Mouse (Mus musculus) lung, embryonic 15.5 days (tissue): ENCODE results near the gene Ccdc186. TPM values are rescaled to one million over a fixed set of nuclear protein-coding genes. Genes with fewer than 3 reads are reported as not detected.

Experiments
- ATAC-seq: fragments of 200-750 bp; cut with Nextera tagmentation; 2 replicates; pipeline ENCODE4 v1.8.0; 2017; ENCODE audit warnings: moderate number of reproducible peaks, borderline replicate concordance; ENCODE audit not compliant: low FRiP score, low TSS enrichment; ENCODE audit errors: extremely low read depth
- H3K27ac ChIP-seq: fragments of 300-500 bp; sonication (generic); 2 replicates; pipeline ENCODE4 v1.5.1; 2015; ENCODE audit warnings: moderate library complexity, mild to moderate bottlenecking, inconsistent platforms
- H3K27me3 ChIP-seq: fragments of 300-500 bp; sonication (generic); 2 replicates; pipeline ENCODE4 v1.6.1; 2015; ENCODE audit warnings: inconsistent platforms
- H3K36me3 ChIP-seq: fragments of 300-500 bp; sonication (generic); 2 replicates; pipeline ENCODE4 v1.6.1; 2015; ENCODE audit warnings: inconsistent platforms
- H3K4me1 ChIP-seq: fragments of 300-500 bp; sonication (generic); 2 replicates; pipeline ENCODE4 v1.6.1; 2015; ENCODE audit warnings: inconsistent platforms
- H3K4me2 ChIP-seq: fragments of 300-500 bp; sonication (generic); 2 replicates; pipeline ENCODE4 v1.6.1; 2015; ENCODE audit warnings: inconsistent platforms, mild to moderate bottlenecking, moderate library complexity
- H3K4me3 ChIP-seq: fragments of 300-500 bp; sonication (generic); 2 replicates; pipeline ENCODE4 v1.5.1; 2015; ENCODE audit warnings: mild to moderate bottlenecking, inconsistent platforms
- H3K9ac ChIP-seq: fragments of 300-500 bp; sonication (generic); 2 replicates; pipeline ENCODE4 v1.6.1; 2015; ENCODE audit warnings: inconsistent platforms
- H3K9me3 ChIP-seq: fragments of 300-500 bp; sonication (generic); 2 replicates; pipeline ENCODE4 v1.6.1; 2016; ENCODE audit warnings: inconsistent platforms
- WGBS: fragments of 180-500 bp; shearing (Covaris S2); methylation state at CpG from one replicate; pipeline ENCODE4 v1.1.7; 2015; 5-methylcytosine and 5-hydroxymethylcytosine counted together
- polyA plus RNA-seq: library from polyadenylated mRNA; unstranded; fragments of >200 nt; fragmentation: Nextera tagmentation; extraction: Ambion mirVana; gene quantifications from 2 replicates; pipeline ENCODE4 v1.2.1, GENCODE M21; 2015

The Ccdc186 gene
- polyA plus RNA-seq, 1 experiment from 2014 or later = 26.2 TPM

DNA sequence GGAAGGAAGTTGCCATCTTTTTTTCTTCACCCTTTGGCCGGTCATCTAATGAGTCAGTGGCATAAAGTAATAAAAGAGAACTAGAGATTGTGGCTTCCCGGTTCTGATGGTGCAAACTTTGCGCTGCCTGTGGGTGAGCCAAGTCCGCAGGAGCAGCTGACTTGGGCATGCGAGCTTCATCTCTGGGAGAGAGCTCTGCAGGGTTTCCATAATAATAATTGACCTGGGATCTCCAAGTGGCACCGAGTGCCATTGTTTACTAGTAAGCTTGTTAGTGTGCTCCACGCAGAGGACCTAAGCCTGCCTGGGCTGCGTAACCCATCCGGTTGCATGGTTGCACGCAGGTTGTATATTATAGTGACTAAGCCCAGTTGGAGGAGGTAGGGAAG, 452 bp upstream of the Ccdc186 start:
- Histone ChIP-seq H3K9ac (0 out of 2 replicates have a peak overlapping the region, but pooled peaks have one; percentile 5), H3K4me3 (peak overlapping the region; percentile 77), H3K27ac (peak overlapping the region; percentile 0; the same call in 1 of the 2 replicates), H3K36me3 (no peaks in the 10 kb centered on the region), H3K4me1 (peaks cover 33% of the 10 kb centered on the region), H3K4me2 (peak overlapping the region; percentile 70), H3K27me3 (peaks cover 14% of the 10 kb centered on the region; the same call in 1 of the 2 replicates), H3K9me3 (no peaks in the 10 kb centered on the region)
- 22% methylated on average over 10 of the region's 10 CpGs for WGBS
- ATAC-seq = peak; percentile 24; the same call in 1 of the 2 replicates

DNA sequence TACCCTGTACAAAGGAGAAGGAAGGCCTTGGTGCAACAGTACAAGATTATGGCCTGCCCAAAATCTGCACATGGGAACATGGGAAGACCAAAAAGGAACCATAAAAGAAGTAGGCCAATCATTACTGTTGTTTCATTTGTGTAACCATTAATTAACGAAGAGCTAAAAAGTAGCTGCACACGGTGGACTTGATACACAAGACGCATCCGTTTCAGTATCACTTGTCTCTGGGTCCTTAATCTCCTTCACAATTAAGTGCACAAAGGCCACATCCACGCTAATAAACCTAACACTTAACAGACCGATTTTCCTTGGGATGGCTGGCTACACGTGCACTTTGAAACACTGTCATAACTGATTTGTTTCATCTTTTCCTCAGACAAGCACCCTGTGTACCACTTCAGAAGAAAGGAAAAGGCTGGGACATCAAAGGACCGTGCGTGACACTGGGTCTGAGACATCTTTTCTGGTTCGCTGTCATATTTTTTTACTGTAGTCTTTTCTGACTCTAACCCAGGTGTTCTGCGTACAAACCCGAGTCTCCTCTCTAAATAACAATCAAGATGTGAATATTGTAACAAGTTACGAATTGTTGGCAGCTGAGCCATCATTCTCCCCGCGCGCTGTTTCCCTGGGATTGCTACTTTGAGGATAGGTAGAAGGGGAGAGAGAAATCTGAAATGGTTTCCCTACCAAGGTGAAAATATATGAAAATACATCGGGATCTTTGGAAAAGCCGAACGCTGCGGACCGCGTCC, 771 bp downstream of the Ccdc186 start:
- Histone ChIP-seq H3K36me3 (no peaks in the 10 kb centered on the region), H3K27ac (peak overlapping the region; percentile 62; the same call in 1 of the 2 replicates), H3K4me2 (peak overlapping the region; percentile 70), H3K4me3 (peak overlapping the region; percentile 77), H3K4me1 (peaks cover 44% of the 10 kb centered on the region), H3K9me3 (no peaks in the 10 kb centered on the region), H3K9ac (peak overlapping the region; percentile 80), H3K27me3 (peaks cover 6% of the 10 kb centered on the region; the same call in 1 of the 2 replicates)
- 4% methylated on average over 22 of the region's 22 CpGs for WGBS
- no peak for ATAC-seq

DNA sequence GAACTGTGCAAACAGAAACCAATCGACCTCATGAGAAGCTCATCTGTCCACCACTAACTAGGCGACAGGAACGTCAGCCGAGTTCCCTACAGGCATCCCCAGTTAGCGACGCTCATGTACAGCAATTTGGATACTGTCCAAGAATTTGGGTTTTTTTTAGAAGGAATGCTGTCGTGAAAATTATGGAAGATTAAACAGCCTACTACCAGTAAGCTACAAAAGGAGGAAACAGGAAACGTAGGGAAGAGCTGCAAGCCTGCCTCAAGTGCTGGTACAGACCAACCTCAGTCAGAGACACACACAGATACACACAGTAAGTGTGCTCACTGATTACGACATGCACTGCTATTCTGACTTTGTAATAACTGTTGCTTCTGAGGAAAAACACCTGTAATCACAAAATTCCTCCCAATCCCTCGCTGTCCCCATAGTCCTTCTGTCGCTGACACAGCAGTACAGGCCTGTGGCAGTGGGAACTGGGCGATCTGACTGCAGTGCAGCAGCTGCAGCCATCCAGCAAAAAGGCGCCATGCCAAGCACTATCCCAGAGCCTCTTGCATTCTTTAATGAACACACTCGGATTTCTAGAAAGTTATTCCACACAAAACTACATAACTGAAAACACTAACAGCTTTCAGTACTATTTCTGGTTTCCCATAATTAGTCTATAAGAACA, 4.0 kb downstream of the Ccdc186 start:
- peak overlapping the region; percentile 85 for H3K27ac ChIP-seq
- WGBS = 10% methylated on average over 14 of the region's 14 CpGs
- no peak overlapping the region for H3K4me3 ChIP-seq
- H3K4me2 ChIP-seq = peak overlapping the region; percentile 40
- ATAC-seq = peak; percentile 58
- peaks cover 44% of the 10 kb centered on the region for H3K4me1 ChIP-seq
- peaks cover 4% of the 10 kb centered on the region; the same call in 1 of the 2 replicates for H3K36me3 ChIP-seq
- H3K9ac ChIP-seq = no peak overlapping the region
- no peaks in the 10 kb centered on the region for H3K9me3 ChIP-seq
- H3K27me3 ChIP-seq = no peaks in the 10 kb centered on the region

DNA sequence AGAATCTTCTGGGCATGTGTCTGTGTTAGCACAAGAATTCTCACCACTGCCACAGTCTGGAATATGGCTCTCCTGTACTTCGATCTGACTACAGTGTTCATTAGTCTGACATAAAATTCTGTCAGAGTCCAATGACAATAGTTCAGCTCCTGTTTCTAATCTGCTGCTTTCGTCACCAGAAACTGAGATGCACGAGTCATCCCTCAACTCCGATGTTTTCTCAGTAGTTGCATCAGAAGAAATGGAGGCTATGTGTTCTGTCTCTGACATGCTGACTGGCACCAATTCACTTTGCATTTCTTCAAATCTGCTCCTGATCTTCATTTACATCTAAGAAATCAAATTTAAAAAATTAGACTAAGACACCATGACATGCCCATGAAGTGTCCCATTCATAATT, 8.6 kb downstream of the Ccdc186 start:
- Histone ChIP-seq H3K9ac (no peak overlapping the region), H3K4me1 (peaks cover 28% of the 10 kb centered on the region), H3K9me3 (no peaks in the 10 kb centered on the region), H3K4me3 (no peak overlapping the region), H3K36me3 (peaks cover 16% of the 10 kb centered on the region; the same call in 1 of the 2 replicates), H3K4me2 (no peak overlapping the region), H3K27ac (no peak overlapping the region), H3K27me3 (no peaks in the 10 kb centered on the region)
- no peak for ATAC-seq
- WGBS = 89% methylated on average over 4 of the region's 4 CpGs

DNA sequence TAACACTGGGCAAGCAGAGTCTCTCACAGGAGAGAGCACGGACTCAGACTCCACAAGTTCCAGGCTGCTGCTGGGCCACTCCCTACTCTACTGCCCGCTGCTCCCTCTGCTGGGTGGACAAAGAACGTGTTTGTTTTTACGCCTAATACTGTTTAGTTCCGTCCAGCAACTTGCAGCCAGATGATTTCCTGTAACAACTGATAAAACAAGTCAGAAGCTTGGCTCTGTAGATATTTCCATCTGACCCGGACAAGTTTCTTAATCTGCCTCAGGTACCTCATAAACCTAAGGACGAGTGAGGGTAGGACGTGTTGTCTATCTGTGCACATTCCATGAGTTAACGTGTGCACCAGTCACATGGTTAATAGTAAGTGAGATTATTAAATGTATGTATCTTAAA, 10.4 kb downstream of the Ccdc186 start:
- H3K36me3 ChIP-seq = peaks cover 32% of the 10 kb centered on the region
- H3K27me3 ChIP-seq = no peaks in the 10 kb centered on the region
- ATAC-seq = no peak
- 37% methylated on average over 9 of the region's 9 CpGs for WGBS
- no peak overlapping the region for H3K27ac ChIP-seq
- H3K4me1 ChIP-seq = peaks cover 13% of the 10 kb centered on the region
- H3K9me3 ChIP-seq = no peaks in the 10 kb centered on the region
- no peak overlapping the region for H3K4me3 ChIP-seq
- H3K4me2 ChIP-seq = no peak overlapping the region
- H3K9ac ChIP-seq = no peak overlapping the region

DNA sequence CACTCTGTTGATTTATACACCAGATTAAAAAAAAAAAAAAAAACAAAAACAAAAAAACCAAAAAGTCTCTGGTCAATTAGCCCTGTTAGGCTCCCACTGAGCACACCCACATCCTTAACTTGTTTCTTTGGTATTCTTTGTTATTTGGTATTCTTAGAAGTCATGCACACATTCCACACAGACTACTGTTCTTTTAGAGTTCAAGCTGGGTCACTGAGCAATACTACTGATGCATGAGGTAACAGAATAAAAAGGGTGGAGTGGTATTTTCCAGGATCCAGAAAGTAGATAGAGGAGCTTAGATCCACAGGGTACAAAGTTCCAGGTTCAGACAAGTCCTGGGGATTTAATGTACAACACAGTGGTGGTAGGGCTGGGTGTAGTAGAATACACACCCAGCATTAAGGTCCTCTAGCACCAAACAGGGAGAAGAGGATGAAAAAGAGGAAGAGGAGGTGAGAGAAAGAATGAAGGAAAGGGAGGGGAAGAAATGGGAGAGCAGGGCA, 11.3 kb downstream of the Ccdc186 start:
- Histone ChIP-seq H3K27me3 (no peaks in the 10 kb centered on the region), H3K27ac (no peak overlapping the region), H3K4me1 (peaks cover 9% of the 10 kb centered on the region), H3K9ac (no peak overlapping the region), H3K4me2 (no peak overlapping the region), H3K9me3 (no peaks in the 10 kb centered on the region), H3K36me3 (peaks cover 40% of the 10 kb centered on the region), H3K4me3 (no peak overlapping the region)
- no peak for ATAC-seq

DNA sequence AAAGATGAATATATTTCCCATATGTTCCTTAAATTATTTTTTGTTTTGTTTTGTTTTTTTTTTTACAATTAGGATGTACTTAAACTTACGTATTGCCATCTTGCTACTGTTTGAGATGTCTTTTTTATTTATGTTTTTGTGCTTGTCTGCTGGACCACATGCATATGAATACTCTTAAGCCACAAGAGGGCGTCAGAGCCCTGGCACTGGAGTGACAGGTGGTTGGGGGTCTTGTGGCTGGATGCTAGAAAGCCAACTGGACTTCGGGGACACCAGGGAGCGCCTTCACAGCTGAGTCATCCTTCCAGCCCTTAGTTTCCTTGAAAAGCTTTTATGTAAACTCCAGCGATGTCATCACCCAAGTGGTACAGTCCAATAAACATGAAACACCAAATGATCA, 13.2 kb downstream of the Ccdc186 start:
- Histone ChIP-seq H3K4me3 (no peak overlapping the region), H3K36me3 (peaks cover 47% of the 10 kb centered on the region)
- WGBS = 58% methylated on average over 5 of the region's 5 CpGs

DNA sequence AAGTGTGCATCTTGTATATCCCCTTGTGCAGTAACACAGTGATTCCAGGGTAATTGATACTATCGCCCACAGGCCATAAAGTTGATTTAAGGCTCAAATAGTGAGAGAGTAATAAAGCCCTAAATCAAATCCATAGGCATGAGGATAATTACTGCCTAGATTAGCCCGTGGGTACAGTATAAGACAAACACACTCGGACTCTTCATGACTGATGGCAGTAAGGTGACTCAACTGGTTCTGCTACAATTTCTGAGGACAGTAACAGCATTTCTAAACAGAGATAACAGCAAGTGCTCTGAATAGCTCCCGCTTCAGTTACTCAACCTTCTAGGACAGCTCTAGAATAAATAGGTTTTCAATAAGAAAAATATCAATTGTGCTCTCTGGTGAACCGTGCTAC, 14.9 kb downstream of the Ccdc186 start:
- Histone ChIP-seq H3K9ac (no peak overlapping the region), H3K4me3 (no peak overlapping the region), H3K27me3 (no peaks in the 10 kb centered on the region), H3K4me2 (no peak overlapping the region), H3K4me1 (peaks cover 10% of the 10 kb centered on the region), H3K9me3 (no peaks in the 10 kb centered on the region), H3K36me3 (peaks cover 47% of the 10 kb centered on the region), H3K27ac (no peak overlapping the region)
- WGBS = 62% methylated on average over 5 of the region's 5 CpGs
- ATAC-seq = no peak

More for the DNA sequence above, 13.2 kb downstream of the Ccdc186 start:
- Histone ChIP-seq H3K9me3 (no peaks in the 10 kb centered on the region), H3K27me3 (no peaks in the 10 kb centered on the region), H3K4me1 (peaks cover 9% of the 10 kb centered on the region), H3K9ac (no peak overlapping the region), H3K27ac (no peak overlapping the region), H3K4me2 (no peak overlapping the region)
- no peak for ATAC-seq

DNA sequence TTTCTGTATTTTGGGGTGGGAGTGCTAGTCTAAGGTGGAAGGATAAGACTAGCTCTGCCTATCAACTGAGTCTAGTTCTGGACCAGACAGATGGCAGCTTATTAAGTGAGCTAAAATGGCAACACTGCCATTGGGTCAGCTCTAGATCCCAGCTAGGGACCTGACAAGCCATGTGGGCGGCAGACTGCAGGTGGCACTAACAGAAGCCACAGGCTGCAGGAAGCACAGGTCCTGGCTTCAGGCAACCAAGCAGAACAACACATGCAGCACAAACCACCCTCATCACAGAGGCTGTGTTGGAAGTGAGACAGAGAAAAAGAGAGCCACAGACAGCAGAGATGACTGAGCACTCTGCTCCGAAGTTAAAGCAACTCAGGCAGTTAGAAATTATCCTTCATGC, 16.6 kb downstream of the Ccdc186 start:
- Histone ChIP-seq H3K9me3 (no peaks in the 10 kb centered on the region), H3K4me3 (no peak overlapping the region), H3K4me1 (peaks cover 9% of the 10 kb centered on the region), H3K9ac (no peak overlapping the region), H3K4me2 (no peak overlapping the region), H3K27ac (no peak overlapping the region), H3K36me3 (peaks cover 65% of the 10 kb centered on the region), H3K27me3 (no peaks in the 10 kb centered on the region)
- no peak for ATAC-seq
- WGBS = 79% methylated on average over 2 of the region's 2 CpGs

DNA sequence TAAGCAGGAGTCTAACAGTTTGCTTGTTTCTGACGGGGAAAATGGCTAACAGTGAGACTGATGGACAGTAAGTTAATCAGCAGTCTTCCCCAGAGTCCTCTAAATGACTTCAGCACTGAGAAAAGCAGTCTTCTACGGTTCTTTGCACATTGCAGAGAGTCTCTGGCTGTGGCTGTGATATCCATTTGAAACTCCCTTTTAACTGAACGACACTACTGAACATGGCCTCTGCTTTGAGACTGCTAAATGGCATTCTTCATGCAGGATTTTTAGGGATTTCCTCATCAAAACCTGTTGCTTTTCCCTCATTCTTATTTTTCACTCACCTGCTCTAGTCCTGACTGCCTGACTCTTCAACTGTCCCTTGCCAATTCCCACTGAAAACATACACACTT, 19.6 kb downstream of the Ccdc186 start:
- WGBS = 79% methylated on average over 3 of the region's 3 CpGs
- H3K9me3 ChIP-seq = no peaks in the 10 kb centered on the region
- H3K27me3 ChIP-seq = no peaks in the 10 kb centered on the region
- H3K4me3 ChIP-seq = no peak overlapping the region
- no peak for ATAC-seq
- peaks cover 71% of the 10 kb centered on the region for H3K36me3 ChIP-seq
- no peak overlapping the region for H3K4me2 ChIP-seq
- H3K9ac ChIP-seq = no peak overlapping the region
- no peak overlapping the region for H3K27ac ChIP-seq
- peaks cover 9% of the 10 kb centered on the region for H3K4me1 ChIP-seq

DNA sequence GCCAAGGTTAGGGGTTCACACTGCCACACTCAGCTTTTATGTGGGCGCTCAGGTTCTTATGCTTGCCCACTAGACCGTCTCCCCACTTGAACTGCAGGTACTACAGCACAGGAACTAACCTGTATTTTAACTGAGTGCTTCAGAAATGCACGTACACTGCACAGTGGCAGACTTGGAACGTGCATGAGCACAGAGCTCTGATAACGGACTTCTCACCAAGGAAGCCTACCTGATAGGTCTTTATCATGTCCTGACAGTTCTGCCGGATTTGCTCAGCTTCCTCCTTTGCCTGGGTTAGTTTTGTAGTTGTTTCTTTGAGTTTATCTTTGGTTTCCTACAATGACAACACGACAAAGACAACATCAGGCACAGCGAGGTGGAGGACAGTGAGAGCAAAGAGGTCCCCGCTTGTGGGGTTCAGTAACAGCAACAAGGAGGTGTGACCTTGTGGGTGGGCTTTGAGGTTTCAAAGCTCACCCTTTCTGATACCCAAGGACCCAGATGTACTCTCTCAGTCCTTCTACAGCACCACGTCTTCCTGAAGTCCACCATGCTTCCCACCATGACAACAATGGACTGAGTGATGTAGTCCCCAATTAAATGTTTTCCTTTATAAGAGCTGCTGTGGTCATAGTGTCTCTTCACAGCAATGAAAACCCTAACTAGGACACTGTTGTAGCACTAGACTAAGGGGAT, 20.2 kb downstream of the Ccdc186 start:
- peak overlapping the region; percentile 63 for H3K27ac ChIP-seq

More for the DNA sequence above, 20.2 kb downstream of the Ccdc186 start:
- H3K4me2 ChIP-seq = no peak overlapping the region
- peaks cover 68% of the 10 kb centered on the region for H3K36me3 ChIP-seq
- WGBS = 67% methylated on average over 10 of the region's 10 CpGs
- H3K27me3 ChIP-seq = no peaks in the 10 kb centered on the region
- H3K9me3 ChIP-seq = no peaks in the 10 kb centered on the region
- ATAC-seq = peak; percentile 69
- no peak overlapping the region for H3K4me3 ChIP-seq
- H3K4me1 ChIP-seq = peaks cover 9% of the 10 kb centered on the region
- no peak overlapping the region for H3K9ac ChIP-seq
